ENCODE assay signal across 11 mouse cellular contexts in genomic region chr3:145583522-145584200, GRCm38 (mm10). TPM values are rescaled to one million over a fixed set of nuclear protein-coding genes. Genes with fewer than 3 reads are reported as not detected.
DNase-seq lines count a peak whose midpoint lies in the region; ATAC-seq and TF ChIP-seq lines count a peak whose summit lies in the region.
"Had no signal": no experiment of that assay in that cellular context is flagged by ENCODE, and none has a peak within 500 bp of the region (broad histone marks: within the 10 kb centered on the region; RNA-seq: fewer than 3 reads in every experiment).

No protein-coding gene starts in this region.

- 47% methylated on average over 3 of the region's 3 CpGs for WGBS in liver, postnatal 0 days (ENCODE audit: insufficient replicate concordance)
- 66% methylated on average over 3 of the region's 3 CpGs for WGBS in liver, embryonic 12.5 days (ENCODE audit: insufficient replicate concordance)
- 63% methylated on average over 3 of the region's 3 CpGs for WGBS in midbrain, embryonic 16.5 days

- H3K4me3 ChIP-seq in gastrocnemius, adult 2 months = no peak overlapping the region
- H3K4me3 ChIP-seq in liver, postnatal 0 days (ENCODE audit: low read depth, low read length) = no peak overlapping the region
- no peak overlapping the region for H3K4me3 ChIP-seq in liver, embryonic 12.5 days
- H3K4me3 ChIP-seq in midbrain, embryonic 16.5 days (ENCODE audit: low read depth, low read length) = no peak overlapping the region
- H3K4me3 ChIP-seq: heart, embryonic 13.5 days; kidney, embryonic 15.5 days; limb, embryonic 12.5 days had no signal

- no peaks in the 10 kb centered on the region for H3K4me1 ChIP-seq in liver, postnatal 0 days (ENCODE audit: insufficient read depth)
- H3K4me1 ChIP-seq in liver, embryonic 12.5 days = no peaks in the 10 kb centered on the region
- no peaks in the 10 kb centered on the region for H3K4me1 ChIP-seq in midbrain, embryonic 16.5 days (ENCODE audit: control insufficient read depth, insufficient read depth, low read length)
- H3K4me1 ChIP-seq: heart, embryonic 13.5 days; kidney, embryonic 15.5 days; limb, embryonic 12.5 days had no signal

- no peak for ATAC-seq in liver, postnatal 0 days
- ATAC-seq in liver, embryonic 12.5 days = no peak
- 0 out of 2 replicates have a peak, but pooled peaks have one; percentile 67 for ATAC-seq in midbrain, embryonic 16.5 days

- H3K36me3 ChIP-seq in liver, postnatal 0 days (replicated peaks; ENCODE audit: insufficient read depth, low read length) = peaks cover 24% of the 10 kb centered on the region
- peaks cover 79% of the 10 kb centered on the region for H3K36me3 ChIP-seq in liver, embryonic 12.5 days
- H3K36me3 ChIP-seq in midbrain, embryonic 16.5 days (ENCODE audit: control insufficient read depth, insufficient read depth, low read length) = peaks cover 24% of the 10 kb centered on the region

- H3K9ac ChIP-seq in liver, postnatal 0 days (replicated peaks) = no peak overlapping the region
- H3K9ac ChIP-seq in liver, embryonic 12.5 days = no peak overlapping the region
- H3K9ac ChIP-seq in midbrain, embryonic 16.5 days (ENCODE audit: low read depth, low read length) = no peak overlapping the region
- H3K9ac ChIP-seq: heart, embryonic 13.5 days; kidney, embryonic 15.5 days; limb, embryonic 12.5 days had no signal

- TF ChIP-seq POLR2A in brain, embryonic 14.5 days (IDR thresholded peaks at IDR 0.05; ENCODE audit: borderline replicate concordance, extremely low read depth, insufficient read depth, insufficient read length, poor library complexity, severe bottlenecking) = no peak

- no peaks in the 10 kb centered on the region for H3K9me3 ChIP-seq in liver, postnatal 0 days (ENCODE audit: low read length)
- no peaks in the 10 kb centered on the region for H3K9me3 ChIP-seq in liver, embryonic 12.5 days (replicated peaks)
- no peaks in the 10 kb centered on the region for H3K9me3 ChIP-seq in midbrain, embryonic 16.5 days (replicated peaks; ENCODE audit: control insufficient read depth, low read length, poor library complexity, severe bottlenecking)
- H3K9me3 ChIP-seq: heart, embryonic 13.5 days; kidney, embryonic 15.5 days; limb, embryonic 12.5 days had no signal

- no peak overlapping the region for H3K27ac ChIP-seq in gastrocnemius, adult 2 months
- H3K27ac ChIP-seq in liver, postnatal 0 days (ENCODE audit: low read depth) = no peak overlapping the region
- no peak overlapping the region for H3K27ac ChIP-seq in liver, embryonic 12.5 days
- no peak overlapping the region for H3K27ac ChIP-seq in midbrain, embryonic 16.5 days (ENCODE audit: low read length)
- H3K27ac ChIP-seq: heart, embryonic 13.5 days; kidney, embryonic 15.5 days; limb, embryonic 12.5 days had no signal

- TF ChIP-seq EP300 in liver, postnatal 0 days (IDR thresholded peaks at IDR 0.05; ENCODE audit: low read depth) = no peak

- intact Hi-C loops in gastrocnemius, adult 2 months (cut with DNase I) = loop anchor here (1.0 to 2.0 kb wide), 2 partner anchors 146 to 323 kb away; no protein-coding TSS in a partner anchor
- intact Hi-C loops in gastrocnemius, postnatal 14 days (cut with DNase I; ENCODE audit: low total_unique reads) = loop anchor here (5.0 kb wide), 1 partner anchor 144 kb away; no protein-coding TSS in a partner anchor

- TF ChIP-seq CTCF in gastrocnemius, adult 2 months (IDR thresholded peaks at IDR 0.05) = peak; percentile 64
- TF ChIP-seq CTCF in liver, postnatal 0 days (IDR thresholded peaks at IDR 0.05; ENCODE audit: low read depth) = peak; percentile 44
- no peak for TF ChIP-seq CTCF in brain, embryonic 14.5 days (IDR thresholded peaks at IDR 0.05; ENCODE audit: borderline replicate concordance, extremely low read depth, insufficient read depth, insufficient read length)

- DNase-seq in gastrocnemius, adult 2 months = no peak
- no peak for DNase-seq in gastrocnemius, postnatal 14 days
- no peak for DNase-seq in liver, postnatal 0 days
- peak; percentile 71 for DNase-seq in brain, embryonic 14.5 days (ENCODE audit: low read depth)
- DNase-seq in frontal cortex, postnatal 10 days (ENCODE audit: low spot score in 2 of 2) = no peak
- DNase-seq in yolk sac, embryonic 10.5 days (ENCODE audit: low spot score) = no peak

- no peaks in the 10 kb centered on the region for H3K27me3 ChIP-seq in liver, postnatal 0 days (ENCODE audit: insufficient read depth, low read length)
- H3K27me3 ChIP-seq in liver, embryonic 12.5 days (replicated peaks) = no peaks in the 10 kb centered on the region
- H3K27me3 ChIP-seq in midbrain, embryonic 16.5 days (ENCODE audit: control insufficient read depth, insufficient read depth, low read depth, low read length) = no peaks in the 10 kb centered on the region
- H3K27me3 ChIP-seq: heart, embryonic 13.5 days; kidney, embryonic 15.5 days; limb, embryonic 12.5 days had no signal

- no peak overlapping the region for H3K4me2 ChIP-seq in liver, postnatal 0 days (ENCODE audit: low read depth, low read length)
- no peak overlapping the region for H3K4me2 ChIP-seq in liver, embryonic 12.5 days
- H3K4me2 ChIP-seq in midbrain, embryonic 16.5 days (ENCODE audit: low read length) = no peak overlapping the region
- H3K4me2 ChIP-seq: heart, embryonic 13.5 days; kidney, embryonic 15.5 days; limb, embryonic 12.5 days had no signal

RNA-seq across cellular contexts. Expression of gene Znhit6, which starts 7.7 kb away (rescaled TPM):
- total RNA-seq in gastrocnemius, adult 2 months (2021) = 10 to 100 TPM; 12.3 to 12.8 TPM
- 10 to 100 TPM; 10.4 to 11.8 TPM for total RNA-seq in gastrocnemius, postnatal 14 days (2021)
- 11.3 and 12.4 TPM in 2 replicates for polyA plus RNA-seq in liver, postnatal 0 days (2015; fragmentation: Nextera tagmentation; extraction: Ambion mirVana)
- polyA plus RNA-seq in liver, embryonic 12.5 days (2016; fragmentation: Nextera tagmentation; extraction: Ambion mirVana) = 25.7 and 26.1 TPM in 2 replicates
- 14.5 and 20.9 TPM in 2 replicates for polyA plus RNA-seq in brain, embryonic 14.5 days (2012; rRNA removed)
- polyA plus RNA-seq in midbrain, embryonic 16.5 days (2015; fragmentation: Nextera tagmentation; extraction: Ambion mirVana) = 35.8 and 40.3 TPM in 2 replicates
